Mouse (Mus musculus): ENCODE results near the gene Cdk18.

DNA sequence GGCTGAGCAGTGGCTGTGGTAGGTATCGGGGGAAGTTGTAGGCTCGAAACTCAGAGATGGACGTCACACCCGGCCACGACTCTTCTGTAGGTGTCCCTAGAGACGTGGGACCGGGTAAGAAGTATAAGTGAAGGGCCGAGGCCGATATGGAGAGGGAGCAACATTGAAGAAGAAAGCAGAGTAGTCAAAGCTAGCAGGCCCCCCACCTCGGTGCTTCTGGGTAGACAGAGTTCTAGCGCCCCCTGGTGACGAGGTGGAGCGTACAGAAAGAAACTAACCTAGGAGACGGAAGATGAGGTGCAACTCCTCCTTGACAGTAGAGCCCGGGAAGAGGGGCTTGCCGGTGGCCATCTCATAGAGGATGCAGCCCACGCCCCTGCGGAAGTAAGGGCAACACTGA is 22.9 kb downstream of the Cdk18 start:
- TF ChIP-seq USF1 (IDR thresholded peaks at IDR 0.05; ENCODE audit: low read depth) (no peak), CTCF (IDR thresholded peaks at IDR 0.05; ENCODE audit: control insufficient read depth, insufficient read depth, insufficient read length) (no peak), MAX (IDR thresholded peaks at IDR 0.05) (no peak)

Data from C2C12 (cell line).